Mouse (Mus musculus) stomach, embryonic 14.5 days (tissue): Measurements from ENCODE around the gene Abcc4. TPM values are rescaled to one million over a fixed set of nuclear protein-coding genes. Genes with fewer than 3 reads are reported as not detected.
A peak's percentile ranks its signal among the peaks of the same experiment; 100 is the strongest.

Source experiments
- ATAC-seq: fragments of 200-750 bp; cut with Nextera tagmentation; 2 replicates; pipeline ENCODE4 v1.8.0; 2017; ENCODE audit warnings: low read depth, moderate TSS enrichment; ENCODE audit not compliant: insufficient number of reproducible peaks, insufficient read depth, low FRiP score
- H3K27ac ChIP-seq: fragments of 300-500 bp; sonication (generic); 2 replicates; pipeline ENCODE4 v1.5.1; 2014; ENCODE audit warnings: mild to moderate bottlenecking, low read length, moderate library complexity, mixed read lengths
- H3K27me3 ChIP-seq: fragments of 300-500 bp; sonication (generic); 2 replicates; pipeline ENCODE4 v1.6.1; 2014; ENCODE audit warnings: low read length, control low read depth, mixed read lengths; ENCODE audit not compliant: control insufficient read depth, insufficient read depth
- H3K36me3 ChIP-seq: fragments of 300-500 bp; sonication (generic); 2 replicates; pipeline ENCODE4 v1.6.1; 2014; ENCODE audit warnings: mild to moderate bottlenecking, control low read depth, low read length, moderate library complexity, mixed read lengths; ENCODE audit not compliant: control insufficient read depth, insufficient read depth
- H3K4me1 ChIP-seq: fragments of 300-500 bp; sonication (generic); 2 replicates; pipeline ENCODE4 v1.6.1; 2014; ENCODE audit warnings: low read length, control low read depth, mixed read lengths; ENCODE audit not compliant: control insufficient read depth, insufficient read depth
- H3K4me2 ChIP-seq: fragments of 300-500 bp; sonication (generic); replicated peaks from 2 replicates; pipeline ENCODE4 v1.6.1; 2014; ENCODE audit warnings: low read depth, low read length, control low read depth
- H3K4me3 ChIP-seq: fragments of 300-500 bp; sonication (generic); 2 replicates; pipeline ENCODE4 v1.5.1; 2014; ENCODE audit warnings: low read depth, low read length, control low read depth
- H3K9ac ChIP-seq: fragments of 300-500 bp; sonication (generic); replicated peaks from 2 replicates; pipeline ENCODE4 v1.6.1; 2014; ENCODE audit warnings: low read depth, mild to moderate bottlenecking, control low read depth, low read length, moderate library complexity, mixed read lengths
- H3K9me3 ChIP-seq: fragments of 300-500 bp; sonication (generic); 2 replicates; pipeline ENCODE4 v1.6.1; 2016; ENCODE audit warnings: low read depth, low read length, control low read depth; ENCODE audit not compliant: control insufficient read depth
- WGBS: fragments of 180-500 bp; shearing (Covaris S2); extraction: QIAGEN DNeasy Blood & Tissue Kit; methylation state at CpG from one replicate; pipeline ENCODE4 v1.1.7; 2014; 5-methylcytosine and 5-hydroxymethylcytosine counted together
- polyA plus RNA-seq: library from polyadenylated mRNA; unstranded; fragments of >200 nt; fragmentation: Nextera tagmentation; extraction: Ambion mirVana; gene quantifications from 2 replicates; pipeline ENCODE4 v1.2.1, GENCODE M21; 2014

Gene Abcc4
- polyA plus RNA-seq, 1 experiment from 2014 or later: 5.6 TPM

DNA sequence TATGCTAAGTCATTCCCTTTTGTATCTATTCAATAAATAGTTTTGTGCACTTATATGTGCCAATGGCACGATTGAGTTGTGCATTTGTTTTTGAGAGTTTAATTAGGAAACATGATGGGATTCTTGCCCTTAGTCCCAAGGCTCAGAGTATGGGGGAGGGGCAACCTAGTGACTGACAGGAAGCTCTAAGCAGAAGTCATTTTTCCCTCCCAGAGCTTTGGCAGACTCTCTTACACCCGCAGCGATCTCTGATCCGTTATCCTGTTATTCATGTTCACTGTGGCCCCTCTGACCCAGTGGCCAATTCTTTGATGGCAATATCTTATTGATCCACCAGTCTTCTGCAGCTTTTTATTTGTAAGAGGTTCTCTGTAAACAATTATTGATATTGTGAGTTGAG is 253.4 kb downstream of the Abcc4 start:
- no peak overlapping the region for H3K27ac ChIP-seq
- 63% methylated on average over 4 of the region's 4 CpGs for WGBS
- no peak for ATAC-seq
- no peaks in the 10 kb centered on the region for H3K36me3 ChIP-seq
- no peak overlapping the region for H3K4me2 ChIP-seq
- no peaks in the 10 kb centered on the region for H3K27me3 ChIP-seq
- H3K4me3 ChIP-seq: no peak overlapping the region
- no peak overlapping the region for H3K9ac ChIP-seq
- no peaks in the 10 kb centered on the region for H3K9me3 ChIP-seq
- H3K4me1 ChIP-seq: no peaks in the 10 kb centered on the region

DNA sequence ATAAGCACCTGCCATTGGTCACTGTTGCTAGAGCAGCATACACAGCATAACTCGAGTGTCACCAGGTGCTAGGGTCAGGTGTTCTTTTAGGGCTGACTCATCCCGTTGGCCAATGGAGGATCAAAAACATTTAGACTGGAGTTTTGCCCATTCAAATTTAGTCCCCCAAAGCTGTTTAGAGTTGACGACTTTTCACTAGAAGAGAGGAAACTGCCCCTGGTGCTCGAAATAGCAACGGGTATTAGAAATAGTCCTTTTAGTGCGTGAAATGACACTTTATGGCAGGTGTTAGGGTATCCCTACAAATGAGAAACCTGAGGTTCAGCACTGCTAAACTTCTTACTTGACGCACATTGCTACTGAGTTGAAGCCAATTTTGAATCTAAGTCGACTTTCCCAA is 265.9 kb downstream of the Abcc4 start:
- WGBS: 74% methylated on average over 8 of the region's 8 CpGs
- Histone ChIP-seq H3K4me2 (no peak overlapping the region), H3K9me3 (no peaks in the 10 kb centered on the region), H3K9ac (no peak overlapping the region), H3K27ac (no peak overlapping the region), H3K36me3 (no peaks in the 10 kb centered on the region), H3K4me1 (peaks cover 9% of the 10 kb centered on the region; the same call in 1 of the 2 replicates), H3K27me3 (no peaks in the 10 kb centered on the region), H3K4me3 (no peak overlapping the region)
- ATAC-seq: no peak

DNA sequence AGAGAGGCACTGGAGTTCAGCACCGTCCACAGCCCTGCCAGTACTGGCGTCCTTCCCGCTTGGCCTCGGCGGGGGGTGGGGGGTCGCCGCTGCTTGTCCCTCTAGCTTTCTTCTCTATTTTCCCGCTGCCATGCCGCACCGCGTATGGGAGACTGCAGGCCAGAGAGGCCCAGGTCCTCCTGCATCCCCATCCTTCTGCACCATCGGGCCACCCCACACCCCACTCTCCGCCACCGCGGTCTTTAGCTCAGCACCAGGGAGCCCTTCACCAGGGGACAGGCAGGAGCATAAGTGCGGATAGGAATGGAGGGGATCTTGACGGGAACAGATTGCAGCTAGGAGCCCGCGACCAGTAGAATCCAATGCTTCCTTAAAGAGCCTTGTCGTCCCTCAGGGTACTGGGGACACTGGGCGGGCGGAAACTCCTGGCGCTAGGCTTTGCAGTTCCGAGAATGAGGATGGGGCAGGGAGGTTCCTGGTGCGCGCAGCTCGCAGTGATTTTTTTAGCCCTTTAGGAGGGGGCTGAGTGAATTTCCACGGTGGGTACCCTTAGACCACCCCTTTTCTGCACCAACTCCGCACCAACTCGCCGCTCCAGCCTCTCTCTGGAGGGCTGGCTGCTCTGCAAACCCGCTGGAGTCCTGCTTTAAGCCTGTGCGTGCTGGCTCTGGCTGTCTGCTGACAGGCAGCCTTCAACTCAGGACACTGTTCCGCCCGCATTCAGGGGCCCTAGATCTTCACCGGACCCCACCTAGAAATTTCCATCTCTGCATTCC is 268.7 kb downstream of the Abcc4 start:
- H3K27ac ChIP-seq: no peak overlapping the region
- H3K4me1 ChIP-seq: peaks cover 9% of the 10 kb centered on the region; the same call in 1 of the 2 replicates
- peak overlapping the region; percentile 23; the same call in 1 of the 2 replicates for H3K9ac ChIP-seq
- H3K9me3 ChIP-seq: no peaks in the 10 kb centered on the region
- under 1% methylated on average over 36 of the region's 36 CpGs for WGBS
- peak overlapping the region; percentile 45 for H3K4me3 ChIP-seq
- H3K36me3 ChIP-seq: no peaks in the 10 kb centered on the region
- ATAC-seq: peak; percentile 73; the same call in 1 of the 2 replicates
- H3K27me3 ChIP-seq: peaks cover 7% of the 10 kb centered on the region; the same call in 1 of the 2 replicates
- H3K4me2 ChIP-seq: peak overlapping the region; percentile 93

DNA sequence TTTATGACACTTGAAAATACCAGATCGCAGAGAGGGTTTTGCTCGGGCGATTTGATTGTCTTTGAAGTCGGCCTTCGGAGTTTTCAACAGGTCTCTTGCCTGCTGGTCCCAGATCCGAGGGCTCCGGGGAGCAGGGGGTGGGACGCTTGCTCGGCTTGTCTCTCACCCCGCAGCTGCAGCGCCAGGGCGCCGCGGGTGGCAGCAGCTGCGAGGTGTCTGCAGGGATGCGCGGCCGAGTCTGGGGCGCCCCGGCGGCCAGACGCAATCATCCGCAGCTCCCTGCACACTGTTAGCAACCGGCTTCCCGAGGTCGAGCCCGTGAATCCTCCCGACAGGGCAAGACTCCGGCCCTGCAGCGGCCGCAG is 269.2 kb downstream of the Abcc4 start:
- Histone ChIP-seq H3K4me3 (peak overlapping the region; percentile 45), H3K9me3 (no peaks in the 10 kb centered on the region), H3K4me1 (peaks cover 9% of the 10 kb centered on the region; the same call in 1 of the 2 replicates), H3K36me3 (no peaks in the 10 kb centered on the region), H3K27me3 (peaks cover 7% of the 10 kb centered on the region; the same call in 1 of the 2 replicates), H3K27ac (no peak overlapping the region), H3K4me2 (peak overlapping the region; percentile 93), H3K9ac (peak overlapping the region; percentile 23; the same call in 1 of the 2 replicates)
- ATAC-seq: peak; percentile 38; the same call in 1 of the 2 replicates
- 1% methylated on average over 30 of the region's 31 CpGs for WGBS

DNA sequence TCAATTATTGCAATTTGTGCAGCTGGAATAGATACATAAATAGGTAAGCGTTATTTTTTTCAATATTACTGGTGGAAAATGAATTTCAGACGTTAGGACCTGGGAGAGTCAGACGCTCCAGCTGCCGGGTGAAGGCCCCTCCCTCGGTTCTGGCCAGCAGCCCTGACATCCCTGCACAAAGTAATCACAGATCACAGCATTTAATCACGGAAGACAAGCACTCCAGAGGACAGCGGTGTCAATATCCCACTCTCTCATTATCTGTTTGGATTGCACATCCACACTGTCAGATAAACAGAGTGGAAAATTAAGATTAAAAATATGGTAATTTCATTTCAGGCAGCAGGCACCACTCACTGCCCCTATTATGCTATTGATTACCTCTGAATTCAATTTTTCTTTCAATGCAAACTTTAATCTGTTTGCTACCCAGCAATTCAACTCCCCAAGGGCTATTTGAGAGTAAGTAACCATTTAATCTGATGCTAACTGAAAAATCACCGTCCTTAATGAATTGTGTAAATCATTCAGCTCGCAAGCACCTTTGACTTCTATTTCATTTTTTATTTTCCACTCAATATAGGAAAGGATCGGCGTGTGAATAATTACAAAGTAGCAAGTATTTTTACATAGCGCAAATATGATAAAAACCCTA is 270.2 kb downstream of the Abcc4 start:
- Histone ChIP-seq H3K27ac (no peak overlapping the region), H3K36me3 (no peaks in the 10 kb centered on the region), H3K4me2 (no peak overlapping the region), H3K9ac (no peak overlapping the region), H3K27me3 (peaks cover 7% of the 10 kb centered on the region; the same call in 1 of the 2 replicates), H3K4me3 (no peak overlapping the region), H3K4me1 (peaks cover 9% of the 10 kb centered on the region; the same call in 1 of the 2 replicates), H3K9me3 (no peaks in the 10 kb centered on the region)
- WGBS: 26% methylated on average over 12 of the region's 12 CpGs
- no peak for ATAC-seq

DNA sequence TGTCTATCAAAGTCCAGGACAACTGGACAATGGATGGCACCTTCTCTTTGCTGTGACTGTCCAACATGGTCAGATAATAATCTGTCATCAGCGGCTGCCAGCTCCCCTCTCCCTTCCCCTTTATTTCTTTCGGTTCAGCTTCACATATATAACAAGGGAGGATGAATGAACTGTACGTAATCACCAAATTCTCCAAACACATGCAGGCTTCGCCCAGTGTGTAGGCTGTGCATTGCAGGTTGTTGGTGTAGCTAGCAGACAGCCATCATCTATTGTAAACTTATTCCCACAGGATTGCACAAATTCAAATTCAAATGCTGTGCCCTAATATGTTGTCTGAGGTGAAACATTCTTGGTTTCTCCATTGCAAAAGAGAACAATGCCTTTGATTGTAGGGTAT is 271.2 kb downstream of the Abcc4 start:
- WGBS: 79% methylated on average over 4 of the region's 4 CpGs
- H3K4me1 ChIP-seq: peaks cover 9% of the 10 kb centered on the region; the same call in 1 of the 2 replicates
- no peaks in the 10 kb centered on the region for H3K36me3 ChIP-seq
- no peak overlapping the region for H3K9ac ChIP-seq
- no peak overlapping the region for H3K4me2 ChIP-seq
- no peak for ATAC-seq
- H3K27ac ChIP-seq: no peak overlapping the region
- H3K9me3 ChIP-seq: no peaks in the 10 kb centered on the region
- H3K4me3 ChIP-seq: no peak overlapping the region
- peaks cover 7% of the 10 kb centered on the region; the same call in 1 of the 2 replicates for H3K27me3 ChIP-seq

DNA sequence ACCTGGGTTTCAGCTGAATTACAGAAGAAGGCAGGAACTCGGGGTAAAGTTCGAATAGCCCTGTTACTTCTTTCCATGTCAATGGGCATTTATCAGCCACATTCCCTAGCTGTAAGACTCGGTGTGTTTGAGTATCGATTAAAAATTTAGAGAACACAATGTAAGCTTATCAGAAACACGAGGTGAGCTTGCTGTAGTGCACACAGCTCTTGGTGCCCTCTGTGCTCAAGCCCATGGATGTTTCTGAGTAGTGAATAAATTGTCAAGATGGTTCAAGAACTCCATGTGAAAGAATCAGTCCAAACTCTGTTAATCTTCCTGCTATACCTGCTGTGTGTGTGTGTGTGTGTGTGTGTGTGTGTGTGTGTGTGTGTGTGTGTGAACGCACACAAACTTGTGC is 272.2 kb downstream of the Abcc4 start:
- H3K9me3 ChIP-seq: no peaks in the 10 kb centered on the region
- no peak overlapping the region for H3K4me2 ChIP-seq
- no peak for ATAC-seq
- peaks cover 9% of the 10 kb centered on the region; the same call in 1 of the 2 replicates for H3K4me1 ChIP-seq
- H3K4me3 ChIP-seq: no peak overlapping the region
- no peak overlapping the region for H3K9ac ChIP-seq
- 54% methylated on average over 6 of the region's 6 CpGs for WGBS
- peaks cover 7% of the 10 kb centered on the region; the same call in 1 of the 2 replicates for H3K27me3 ChIP-seq
- H3K27ac ChIP-seq: no peak overlapping the region
- H3K36me3 ChIP-seq: no peaks in the 10 kb centered on the region
